Mouse (Mus musculus): ENCODE measurements around the gene Cd40. TPM values are rescaled to one million over a fixed set of nuclear protein-coding genes. Genes with fewer than 3 reads are reported as not detected.

Gene Cd40
- 1 to 10 TPM in 1 of 2 experiments, under 1 TPM in 1; 0.82 to 1.4 TPM for total RNA-seq (2021)
- long read RNA-seq, experiment 1, partial matches to known transcripts: 0 of 2 reads
- long read RNA-seq, experiment 1, other reads (novel, unspliced or antisense): 1 of 2 reads
- long read RNA-seq, experiment 2, partial matches to known transcripts: 0 of 5 reads
- long read RNA-seq, experiment 2, other reads (novel, unspliced or antisense): 0 of 5 reads

DNA sequence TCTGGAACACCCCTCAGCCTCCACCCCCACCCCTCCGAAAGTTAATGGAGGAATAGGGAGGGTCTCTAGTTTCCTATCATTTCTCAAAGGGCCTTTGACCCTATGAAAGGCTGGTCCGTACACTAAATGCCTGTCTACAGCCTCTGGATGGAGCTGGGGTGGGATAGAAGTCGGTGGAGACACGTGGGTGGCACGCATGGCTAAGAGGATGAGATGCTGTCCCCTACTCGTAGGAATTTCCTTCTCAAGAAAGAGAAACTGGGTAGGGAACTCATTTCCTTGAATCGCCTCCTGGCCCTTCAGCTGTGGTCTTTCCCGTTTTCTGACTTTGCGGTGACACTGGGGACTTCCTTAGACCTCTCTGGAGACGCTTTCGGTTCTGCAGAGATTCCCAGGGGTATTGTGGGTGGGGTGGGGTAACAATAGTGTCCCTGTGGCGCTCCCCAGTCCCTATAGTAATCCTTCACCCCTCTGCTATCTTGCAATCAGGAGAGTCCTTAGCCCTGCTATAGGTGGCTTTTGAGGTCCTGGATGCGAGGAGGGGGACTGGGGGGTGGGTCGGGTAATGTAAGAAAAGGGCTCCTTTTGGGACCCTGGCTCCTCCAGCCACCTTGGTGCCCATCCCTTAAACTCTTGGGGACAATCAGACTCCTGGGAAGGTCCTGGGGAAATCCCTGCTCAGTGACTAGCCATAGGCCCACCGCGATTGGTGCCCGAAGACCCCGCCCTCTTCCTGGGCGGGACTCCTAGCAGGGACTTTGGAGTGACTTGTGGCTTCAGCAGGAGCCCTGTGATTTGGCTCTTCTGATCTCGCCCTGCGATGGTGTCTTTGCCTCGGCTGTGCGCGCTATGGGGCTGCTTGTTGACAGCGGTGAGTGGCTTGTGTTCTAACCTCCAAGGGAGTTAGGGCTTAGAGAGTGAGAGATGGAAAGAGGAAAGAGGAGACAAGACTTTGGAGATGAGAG lies at the start of gene Cd40:
Gene Cd40 (plus strand): TSS at position 740 of the 965 bp plus-strand sequence.
- no peak for DNase-seq (ENCODE audit: low spot score in 2 of 2)
- intact Hi-C loops (cut with DNase I): no loop called here

DNA sequence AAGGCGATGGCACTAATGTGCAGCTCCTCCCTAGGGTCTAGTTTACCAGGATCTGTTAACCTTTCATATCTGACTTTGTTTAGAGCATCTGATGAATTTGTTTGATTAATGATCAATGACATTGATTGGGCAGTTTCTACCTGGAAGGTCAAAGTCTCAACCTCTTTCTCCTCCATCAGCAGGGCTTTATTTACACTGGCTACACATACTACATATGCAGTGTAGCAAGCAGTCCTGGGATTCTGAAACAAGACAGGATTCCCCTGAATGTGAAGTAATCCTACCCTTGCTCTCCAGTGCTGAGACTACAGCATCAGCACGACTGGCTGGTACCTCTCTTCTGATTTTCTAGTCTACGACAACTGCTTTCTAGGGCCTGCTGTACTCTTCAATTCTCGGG lies 48.6 kb upstream of the Cd40 start:
- no peak for DNase-seq (ENCODE audit: low spot score in 2 of 2)
- intact Hi-C loops (cut with DNase I): no loop called here

DNA sequence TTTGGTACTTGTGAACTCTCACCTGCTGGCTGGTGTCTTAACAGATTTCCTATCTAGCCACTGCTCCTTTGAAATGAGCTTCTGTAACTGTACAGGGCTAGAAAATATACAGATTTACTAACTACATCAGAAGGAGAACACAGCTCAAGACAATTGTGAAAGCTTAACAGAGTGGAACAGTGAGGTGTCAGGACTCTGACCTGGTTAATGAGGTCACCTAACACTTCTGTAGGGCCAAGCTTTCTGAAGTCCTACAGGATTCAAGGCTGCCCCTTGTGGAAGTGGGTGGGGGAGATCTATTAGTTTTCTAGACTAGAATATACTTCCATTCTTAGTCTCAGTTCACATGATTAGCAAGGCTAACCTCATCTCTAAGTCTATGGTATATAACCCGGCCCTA lies 47.4 kb upstream of the Cd40 start:
- no peak for DNase-seq (ENCODE audit: low spot score in 2 of 2)
- intact Hi-C loops (cut with DNase I): no loop called here

DNA sequence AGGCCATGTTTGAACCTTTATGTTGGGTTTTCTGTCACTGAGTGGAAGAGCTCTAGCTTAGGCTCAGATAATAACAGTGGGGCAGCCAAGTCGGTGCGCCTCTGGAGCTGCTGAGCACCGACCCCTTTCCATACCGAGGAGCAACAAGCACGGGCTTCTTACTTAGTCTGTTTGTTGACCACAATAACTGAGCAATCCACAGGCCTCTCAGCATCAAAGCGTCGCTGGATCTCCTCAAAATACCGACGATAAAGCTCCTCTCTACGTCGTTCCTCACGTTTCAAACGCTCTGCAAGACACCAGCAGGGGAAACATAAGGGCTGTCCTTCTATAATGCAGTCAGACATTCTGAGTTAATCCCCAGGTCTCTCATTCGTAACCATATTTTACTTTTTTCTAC lies 46.3 kb upstream of the Cd40 start:
- intact Hi-C loops (cut with DNase I): no loop called here
- no peak for DNase-seq (ENCODE audit: low spot score in 2 of 2)

DNA sequence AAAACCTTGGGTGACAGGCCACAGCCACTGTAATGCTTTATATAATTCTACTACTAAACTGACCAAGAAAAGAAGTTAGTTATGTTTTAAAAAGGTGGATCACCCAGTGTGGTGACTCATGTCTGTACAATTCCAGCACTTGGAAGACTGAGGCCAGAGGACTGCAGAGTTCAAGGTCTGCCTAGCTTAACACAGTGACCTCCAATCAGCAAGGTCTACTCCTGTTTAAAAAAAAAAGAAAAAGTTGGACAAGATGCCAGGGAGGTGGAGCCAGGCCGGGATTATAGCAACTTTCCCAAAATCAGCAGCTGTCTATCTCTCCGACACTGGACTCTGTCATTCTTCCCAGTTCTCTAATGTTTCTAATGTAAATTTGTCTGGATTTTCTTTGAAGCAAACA lies 45.8 kb upstream of the Cd40 start:
- intact Hi-C loops (cut with DNase I): no loop called here
- no peak for DNase-seq (ENCODE audit: low spot score in 2 of 2)

DNA sequence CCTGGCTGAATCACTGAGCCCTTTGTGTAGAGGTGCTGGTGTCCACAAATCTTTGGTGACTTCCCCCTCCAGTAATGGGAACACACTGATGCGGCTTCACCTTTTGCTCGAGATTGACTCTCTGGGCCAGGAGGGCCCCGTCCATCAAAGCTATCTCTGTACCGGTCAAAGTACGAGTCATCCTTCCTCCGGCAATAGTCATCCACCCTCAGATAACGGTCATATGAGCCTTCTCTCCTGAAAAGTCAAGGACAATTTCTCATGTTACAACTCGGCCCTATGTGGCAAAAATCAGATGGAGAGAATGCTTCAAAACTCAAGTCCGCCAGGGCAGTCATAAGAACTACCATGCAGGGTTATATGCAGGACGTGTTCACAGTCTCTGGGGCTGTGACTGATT lies 45.1 kb upstream of the Cd40 start:
- no peak for DNase-seq (ENCODE audit: low spot score in 2 of 2)
- intact Hi-C loops (cut with DNase I): no loop called here

DNA sequence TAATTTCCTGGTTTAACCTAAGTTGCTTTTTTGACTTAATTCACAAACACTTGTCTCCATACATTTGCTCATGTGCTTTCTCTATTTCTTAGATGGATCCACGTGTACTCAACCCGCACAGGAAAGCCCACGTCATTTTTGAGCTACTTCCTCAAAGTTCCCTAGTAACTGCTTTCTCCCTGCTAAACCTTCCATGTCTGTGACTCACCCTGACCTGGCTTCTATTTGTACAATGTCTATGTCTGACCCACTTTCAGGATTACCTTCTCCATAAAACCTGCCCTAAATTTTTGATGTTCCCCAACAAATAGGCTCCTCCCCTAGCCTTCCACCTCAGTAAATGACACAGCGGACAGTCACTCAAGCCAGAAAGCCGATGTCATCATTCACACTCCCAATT lies 40.5 kb upstream of the Cd40 start:
- no peak for DNase-seq (ENCODE audit: low spot score in 2 of 2)
- intact Hi-C loops (cut with DNase I): no loop called here

DNA sequence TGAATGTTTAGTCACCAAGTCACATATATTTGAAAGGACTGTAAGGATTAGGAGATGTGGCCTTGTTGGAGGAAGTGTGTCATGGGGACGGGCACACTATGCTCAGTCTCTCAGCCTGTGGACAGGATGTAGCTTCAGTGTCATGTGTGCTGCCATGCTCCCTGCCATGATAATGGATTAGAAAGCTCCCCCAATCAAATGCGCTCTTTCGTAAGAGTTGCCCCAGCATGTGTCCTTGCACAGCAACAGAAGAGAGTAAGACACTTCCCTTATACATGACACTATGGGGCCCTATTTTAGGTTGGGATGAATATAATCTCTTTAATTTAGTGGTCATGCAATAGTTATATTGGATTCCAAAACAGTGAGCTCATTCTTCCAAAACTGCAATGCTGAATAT lies 34.9 kb upstream of the Cd40 start:
- intact Hi-C loops (cut with DNase I): no loop called here
- DNase-seq (ENCODE audit: low spot score in 2 of 2): no peak

DNA sequence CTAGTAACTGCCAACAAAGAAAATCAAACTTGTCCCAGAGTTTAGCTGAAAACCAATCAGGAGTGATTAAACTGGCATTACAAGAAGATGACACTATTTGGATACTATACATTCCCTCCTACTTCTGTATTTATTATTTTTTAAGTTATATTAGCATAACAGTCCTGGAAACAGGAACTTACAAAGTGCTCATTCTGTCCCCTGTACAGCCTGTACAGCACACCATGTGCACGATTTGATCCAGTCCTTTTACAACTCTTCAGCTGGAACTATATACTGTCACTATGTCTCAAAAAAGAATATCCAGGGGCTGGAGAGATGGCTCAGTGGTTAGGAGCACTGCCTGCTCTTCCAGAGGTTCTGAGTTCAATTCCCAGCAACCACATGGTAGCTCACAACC lies 28.3 kb upstream of the Cd40 start:
- no peak for DNase-seq (ENCODE audit: low spot score in 2 of 2)
- intact Hi-C loops (cut with DNase I): no loop called here

DNA sequence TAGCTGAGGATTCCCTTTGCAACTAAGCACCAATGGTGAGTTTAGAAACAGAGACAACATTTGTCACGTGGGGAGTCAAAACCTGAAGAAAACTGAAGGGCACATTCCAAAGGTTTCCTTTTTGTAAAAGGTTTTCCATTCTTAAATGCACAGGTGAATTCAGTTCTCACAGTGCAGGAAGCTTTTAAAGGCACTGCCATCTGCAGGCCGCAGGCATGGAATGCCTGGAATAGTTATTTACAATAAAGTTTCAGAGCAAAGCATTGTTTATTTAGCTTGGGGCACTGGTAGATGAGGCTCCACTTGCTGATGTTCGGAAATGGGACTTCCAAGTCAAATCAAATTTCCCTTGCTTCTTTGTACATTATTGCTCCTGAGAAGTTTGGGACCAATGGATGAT lies 22.9 kb upstream of the Cd40 start:
- intact Hi-C loops (cut with DNase I): loop anchor here (5.0 kb wide), 2 partner anchors 70 to 110 kb away; partner anchors contain the start of gene Slc12a5
- no peak for DNase-seq (ENCODE audit: low spot score in 2 of 2)

DNA sequence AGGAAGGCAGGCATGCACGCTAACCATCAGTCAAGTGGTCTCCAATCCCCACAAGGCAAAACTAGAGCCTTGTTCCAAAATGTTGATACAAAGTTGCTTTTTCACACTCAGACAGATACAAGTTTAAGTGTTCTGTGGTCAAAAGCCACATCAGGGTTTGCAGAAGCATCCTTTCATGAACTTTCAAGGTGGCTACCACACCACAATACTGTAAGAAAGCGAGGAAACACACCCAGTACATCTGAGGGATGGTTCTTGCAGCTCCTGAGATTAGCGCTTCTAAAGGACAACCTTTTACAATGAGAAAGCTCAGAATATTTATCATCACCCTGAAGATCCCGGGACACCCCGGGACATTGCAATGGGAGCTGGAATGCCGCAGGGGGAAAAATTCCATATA lies 22.1 kb upstream of the Cd40 start:
- no peak for DNase-seq (ENCODE audit: low spot score in 2 of 2)
- intact Hi-C loops (cut with DNase I): loop anchor here (5.0 kb wide), 2 partner anchors 71 to 111 kb away; partner anchors contain the start of gene Slc12a5

DNA sequence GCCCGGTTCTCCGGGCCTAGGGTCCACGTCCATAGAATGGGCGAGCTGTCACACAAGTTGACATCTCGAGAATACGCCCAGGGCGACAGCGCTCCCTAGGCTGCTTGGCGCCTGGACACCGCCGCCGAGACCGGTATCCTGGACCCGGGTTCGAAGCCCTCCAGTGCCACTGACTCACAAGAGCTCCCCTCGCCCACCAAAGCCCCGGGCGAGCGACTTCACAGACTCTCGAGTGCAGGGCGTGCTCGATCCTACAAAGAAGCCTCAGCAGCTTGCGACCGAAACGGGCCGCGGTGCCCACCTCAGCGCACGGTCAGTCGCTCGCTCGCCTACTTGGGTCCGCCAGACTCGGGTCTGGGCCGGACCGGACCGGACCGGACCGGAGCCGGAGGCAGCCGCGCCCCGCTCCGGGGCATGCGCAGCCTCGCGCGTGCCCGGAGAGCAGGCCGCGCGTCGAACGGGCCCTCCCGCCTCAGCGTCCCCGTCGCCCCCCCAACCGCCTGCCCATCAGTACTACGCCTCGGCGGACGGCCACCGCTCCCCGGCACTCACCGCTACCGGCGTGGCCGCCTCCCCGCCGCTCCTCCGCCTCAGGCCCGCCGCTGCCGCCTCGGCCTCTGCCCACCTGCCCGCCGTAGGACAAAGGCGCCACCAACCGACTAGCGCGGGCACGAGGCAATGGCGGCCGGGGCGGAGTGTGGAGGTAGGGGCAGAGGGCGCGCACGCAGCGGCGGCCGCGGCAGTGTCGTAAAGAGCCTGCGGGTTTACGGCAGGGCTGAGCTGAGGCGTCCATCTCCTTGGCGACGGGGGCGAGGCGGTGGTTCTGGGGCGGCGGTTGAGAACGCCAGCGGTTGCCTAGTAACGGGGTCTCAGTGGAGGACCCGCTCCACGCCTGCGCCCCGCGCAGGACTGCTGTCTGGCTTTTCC lies 21.0 kb upstream of the Cd40 start, which contains the start of gene Ncoa5:
Gene Ncoa5 (minus strand): TSS at position 737 of the 927 bp plus-strand sequence.
- DNase-seq (ENCODE audit: low spot score in 2 of 2): peak; percentile 97 to 98
- intact Hi-C loops (cut with DNase I): loop anchor here (5.0 kb wide), 2 partner anchors 72 to 112 kb away; partner anchors contain the start of gene Slc12a5

DNA sequence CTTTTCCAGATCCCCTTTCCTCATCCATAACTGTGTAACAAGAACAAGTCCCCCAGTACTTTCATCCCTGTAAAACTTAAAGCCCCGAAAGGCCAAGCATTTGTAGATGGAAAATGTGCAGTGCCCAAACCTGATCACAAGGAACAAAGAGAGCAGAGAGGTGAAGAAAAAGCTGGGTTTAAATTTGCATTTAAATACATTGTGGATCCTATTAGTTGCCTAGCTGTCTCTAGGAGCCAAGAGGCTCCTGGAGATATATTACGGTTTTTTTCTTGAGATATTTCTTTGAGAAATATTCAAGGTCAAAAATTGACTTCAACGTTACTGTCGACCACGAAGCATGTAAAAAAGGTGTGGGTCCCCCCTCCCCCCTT lies 20.4 kb upstream of the Cd40 start:
- intact Hi-C loops (cut with DNase I): no loop called here
- DNase-seq (ENCODE audit: low spot score in 2 of 2): no peak

DNA sequence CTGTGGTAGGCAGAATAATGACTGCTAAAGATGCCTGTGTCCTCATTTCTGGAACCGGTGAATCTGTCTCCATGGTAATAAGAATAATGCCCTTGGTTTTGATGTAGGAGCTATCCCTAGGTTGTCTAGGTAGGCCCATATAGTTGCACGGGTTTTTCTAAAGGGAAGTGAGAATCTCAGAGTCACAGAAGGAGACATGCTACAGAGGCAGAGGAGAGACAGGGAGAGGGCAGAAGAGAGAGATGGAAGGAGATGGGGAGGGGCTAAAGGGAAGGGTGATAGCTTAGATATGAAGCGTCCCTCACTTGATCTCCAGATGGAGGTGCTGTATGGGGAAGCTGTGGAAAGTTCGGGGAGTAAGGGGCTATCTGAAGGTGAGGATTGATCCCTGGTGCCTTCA lies 18.0 kb upstream of the Cd40 start:
- no peak for DNase-seq (ENCODE audit: low spot score in 2 of 2)
- intact Hi-C loops (cut with DNase I): no loop called here

DNA sequence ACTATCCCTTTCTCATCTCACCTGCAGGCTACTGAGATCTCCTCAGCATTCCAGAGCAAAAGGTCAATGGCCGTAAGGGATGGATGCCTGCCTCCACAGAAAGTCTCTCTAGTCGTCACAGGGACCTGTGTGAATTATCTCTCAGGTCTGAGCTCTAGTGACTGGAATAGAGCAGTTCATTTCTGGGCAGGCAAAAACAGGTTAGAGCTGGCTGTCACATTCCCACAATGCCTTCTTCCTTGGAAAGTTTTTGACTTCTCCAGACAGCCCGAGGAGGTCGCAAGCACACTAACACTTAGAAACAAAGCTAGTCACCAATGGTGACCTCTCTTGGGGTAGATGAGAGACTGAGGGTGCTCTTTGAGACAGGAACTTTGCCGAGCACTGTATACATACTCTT lies 13.3 kb upstream of the Cd40 start:
- intact Hi-C loops (cut with DNase I): no loop called here
- DNase-seq (ENCODE audit: low spot score in 2 of 2): no peak

DNA sequence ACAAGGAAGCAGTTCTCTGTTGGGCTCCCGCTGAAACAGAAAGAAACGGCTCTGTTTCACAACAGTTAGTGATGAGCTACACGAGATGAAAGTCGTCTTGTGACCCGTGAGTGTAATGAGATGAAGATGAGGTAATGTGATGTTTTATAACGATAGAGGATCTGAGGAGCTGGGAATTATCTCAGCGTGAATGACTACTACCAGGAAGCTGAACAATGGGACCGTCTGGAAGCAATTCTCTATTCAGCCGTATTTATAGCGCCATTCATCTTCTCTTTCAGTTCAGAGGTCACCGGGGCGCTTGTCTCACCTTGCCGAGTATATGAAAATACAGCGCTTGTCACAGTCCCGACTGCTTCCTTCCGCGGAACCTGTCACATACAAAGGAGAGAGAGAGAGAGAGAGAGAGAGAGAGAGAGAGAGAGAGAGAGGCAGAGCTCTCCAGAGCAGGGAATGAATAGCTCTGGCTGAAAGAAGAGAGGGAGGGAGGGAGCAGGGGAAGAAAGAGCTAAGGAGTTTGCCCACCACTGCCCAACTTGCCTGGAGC lies 12.3 kb upstream of the Cd40 start:
- intact Hi-C loops (cut with DNase I): no loop called here
- DNase-seq (ENCODE audit: low spot score in 2 of 2): peak in 1 of 2 experiments; percentile 64

DNA sequence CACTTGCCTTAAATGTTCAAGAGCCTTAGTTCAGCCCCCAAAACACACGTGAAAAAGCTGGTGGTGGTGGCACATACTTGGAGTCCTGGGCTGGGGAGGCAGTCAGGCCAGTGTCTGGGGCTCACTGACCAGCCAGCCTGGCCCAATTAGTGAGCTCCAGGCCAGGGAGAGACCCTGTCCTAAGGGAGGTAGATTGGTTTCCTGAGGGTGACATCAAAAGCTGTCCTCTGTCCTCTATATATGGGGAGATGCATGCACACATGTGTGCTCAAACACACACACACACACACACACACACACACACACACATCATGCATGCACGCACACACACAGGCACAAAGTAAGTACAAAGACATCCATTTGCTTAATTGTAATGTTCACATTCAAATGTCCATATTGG lies 11.7 kb upstream of the Cd40 start:
- no peak for DNase-seq (ENCODE audit: low spot score in 2 of 2)
- intact Hi-C loops (cut with DNase I): no loop called here

DNA sequence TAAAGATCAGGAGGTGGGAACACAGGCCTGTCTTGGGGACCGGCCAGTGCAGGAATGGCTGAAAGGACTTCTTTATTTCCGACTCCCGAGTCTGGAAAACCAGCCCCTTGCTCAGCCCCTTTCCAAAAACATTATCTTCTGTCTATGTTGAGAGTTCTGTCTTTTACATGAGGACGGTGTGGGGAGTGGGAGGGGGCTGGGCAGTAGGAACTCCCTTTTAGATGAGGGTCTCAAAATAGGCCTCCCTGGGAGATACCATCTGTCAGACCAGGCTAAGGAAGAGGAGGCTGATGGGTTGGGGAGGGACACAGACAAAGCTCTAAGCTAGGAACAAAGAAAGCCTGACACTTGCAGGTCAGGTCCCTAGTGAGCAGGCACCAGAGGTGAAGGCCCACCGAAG lies 6.4 kb upstream of the Cd40 start:
- intact Hi-C loops (cut with DNase I): no loop called here
- DNase-seq (ENCODE audit: low spot score in 2 of 2): no peak

DNA sequence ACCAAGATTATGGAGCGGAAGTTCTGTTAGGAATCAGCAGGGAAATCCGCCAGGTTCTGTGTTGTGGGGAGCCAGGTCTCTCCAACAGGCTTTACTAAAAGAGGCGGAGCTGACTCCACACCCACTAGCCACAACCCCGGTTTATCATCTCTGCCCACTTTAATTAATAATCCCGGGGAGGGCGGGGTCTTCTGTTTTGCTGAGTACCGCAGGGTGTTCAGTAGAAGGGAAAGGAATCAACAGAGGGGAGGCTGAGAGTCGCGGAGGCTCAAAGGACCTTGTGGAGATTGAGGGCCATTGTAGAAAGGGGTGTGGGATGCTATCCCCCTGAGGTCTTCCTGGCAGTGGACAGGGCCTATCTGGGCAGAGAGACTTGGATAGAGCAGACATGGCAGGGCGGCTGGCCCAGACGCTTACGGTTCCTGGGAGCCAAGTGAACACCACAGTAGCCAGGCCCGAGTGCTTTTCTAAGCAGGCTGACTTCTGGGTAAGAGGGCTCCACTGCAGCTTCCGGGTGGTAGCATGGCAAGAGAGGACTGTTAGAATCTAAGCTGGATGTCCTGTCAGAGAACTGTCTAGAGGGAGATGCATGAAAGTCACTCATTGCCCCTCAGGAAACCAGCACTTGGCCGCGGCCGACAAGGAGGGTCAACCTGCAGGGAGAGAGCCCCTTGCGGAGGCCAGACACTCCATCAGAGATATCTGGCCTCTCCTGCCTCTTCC lies 4.4 kb upstream of the Cd40 start:
- no peak for DNase-seq (ENCODE audit: low spot score in 2 of 2)
- intact Hi-C loops (cut with DNase I): no loop called here
